Mouse (Mus musculus) cerebellum, adult 11-12 months (tissue): ENCODE data around the gene Rhoh.

Experiments
- DNase-seq: peaks from one replicate; pipeline ENCODE4 v3.0.0; 2022

The Rhoh gene

DNA sequence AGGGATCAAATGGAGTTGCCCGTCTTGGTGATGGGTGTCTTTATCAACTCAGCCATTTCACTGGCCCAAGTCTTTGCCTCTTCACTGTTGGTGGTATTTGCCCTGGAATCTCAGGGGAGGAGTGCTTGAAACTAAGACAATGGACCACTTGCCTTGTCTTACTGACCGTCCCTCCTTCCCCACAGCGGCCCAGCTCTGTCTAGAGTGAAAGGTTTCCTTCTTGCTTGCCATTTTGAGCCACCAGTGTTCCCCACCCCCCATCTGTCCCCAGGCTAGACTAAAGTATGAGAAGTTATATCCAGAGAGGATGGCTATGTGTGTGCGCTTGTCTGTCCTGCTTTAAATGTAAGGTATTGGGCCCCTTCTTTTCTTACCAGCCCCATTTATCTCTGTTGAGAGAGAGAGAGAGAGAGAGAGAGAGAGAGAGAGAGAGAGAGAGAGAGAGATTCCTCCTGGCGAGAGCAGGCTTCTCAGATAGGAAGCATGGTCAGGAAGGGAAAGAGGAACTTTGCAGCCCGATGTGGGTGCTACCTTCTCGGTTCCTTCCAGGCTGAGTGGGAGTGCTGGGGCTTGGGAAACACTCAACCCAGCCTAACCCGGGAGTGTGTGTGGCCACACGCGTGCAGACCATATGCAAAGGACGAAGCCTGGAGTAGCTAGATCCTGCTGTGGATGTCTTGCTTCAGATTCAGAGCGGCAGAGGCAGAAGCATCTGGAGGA lies 572 bp upstream of the Rhoh start:
- DNase-seq = no peak

DNA sequence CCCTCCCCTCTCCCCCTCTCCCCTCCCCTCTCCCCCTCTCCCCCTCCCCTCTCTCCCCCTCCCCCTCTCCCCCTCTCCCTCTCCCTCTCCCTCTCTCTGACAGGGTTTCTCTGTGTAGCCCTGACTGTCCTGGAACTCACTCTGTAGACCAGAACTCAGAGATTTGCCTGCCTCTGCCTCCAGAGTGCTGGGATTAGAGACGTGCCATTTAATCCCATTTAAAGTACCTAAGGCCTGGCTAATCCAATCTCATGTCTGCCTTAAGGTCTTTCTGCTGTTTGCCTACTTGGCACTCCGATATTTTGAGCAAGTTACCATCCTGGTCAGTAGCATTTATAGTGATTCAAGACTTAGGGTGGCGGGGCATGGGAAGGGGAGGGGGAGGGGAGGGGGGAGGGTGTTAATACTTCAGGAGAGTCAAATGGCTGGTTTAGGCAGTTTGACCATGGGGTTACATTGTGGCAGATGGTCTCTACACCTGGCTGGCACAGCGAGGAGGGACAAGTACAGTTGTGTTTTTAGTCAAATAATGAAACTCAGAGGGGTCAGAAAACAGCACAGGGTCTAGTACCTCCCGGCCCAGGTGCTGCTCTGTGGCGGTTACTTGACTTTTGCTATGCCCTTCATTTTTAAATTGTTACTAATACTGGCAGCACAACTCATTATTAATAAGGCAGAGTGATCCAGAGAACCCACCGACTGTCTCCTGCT lies 1.4 kb downstream of the Rhoh start:
- no peak for DNase-seq

DNA sequence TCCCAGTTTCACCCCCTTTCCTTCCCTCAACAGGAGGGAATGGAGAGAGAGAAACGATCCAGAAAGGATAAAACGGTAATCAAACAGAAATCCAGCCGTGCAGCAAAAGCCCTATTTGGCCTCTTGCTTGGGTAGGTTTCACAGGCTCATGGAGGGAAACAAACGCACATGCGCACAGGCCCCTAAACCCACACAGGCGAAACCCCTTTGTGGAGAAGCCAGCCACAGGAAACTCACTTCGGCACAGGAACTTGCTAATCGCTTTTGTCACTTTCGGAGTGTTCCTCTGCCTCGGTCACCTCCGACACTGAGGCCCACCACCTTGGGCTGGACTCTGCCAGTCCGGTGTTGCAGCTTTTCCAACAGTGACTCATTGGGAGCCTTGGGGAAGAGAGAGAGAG lies 2.3 kb downstream of the Rhoh start:
- DNase-seq = no peak

DNA sequence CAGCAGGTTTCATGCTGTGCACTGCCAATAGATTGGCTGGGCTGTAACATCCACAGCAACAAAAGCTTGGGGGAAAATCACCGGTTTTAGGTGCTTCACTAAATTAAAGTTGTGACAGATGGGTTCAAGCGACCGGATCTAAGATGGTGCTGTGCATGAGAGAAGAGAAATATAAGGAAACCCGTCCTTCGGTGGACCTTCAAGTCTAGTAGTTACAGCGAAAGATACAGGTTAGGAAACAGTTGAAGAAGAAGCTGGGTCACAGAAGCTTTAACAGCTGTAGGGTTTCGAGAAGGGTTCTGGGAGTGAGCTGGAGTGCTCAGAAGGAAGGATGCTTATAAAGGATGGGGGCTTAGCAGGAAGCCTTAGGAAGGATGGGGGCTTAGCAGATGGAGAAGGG lies 3.5 kb downstream of the Rhoh start:
- no peak for DNase-seq

DNA sequence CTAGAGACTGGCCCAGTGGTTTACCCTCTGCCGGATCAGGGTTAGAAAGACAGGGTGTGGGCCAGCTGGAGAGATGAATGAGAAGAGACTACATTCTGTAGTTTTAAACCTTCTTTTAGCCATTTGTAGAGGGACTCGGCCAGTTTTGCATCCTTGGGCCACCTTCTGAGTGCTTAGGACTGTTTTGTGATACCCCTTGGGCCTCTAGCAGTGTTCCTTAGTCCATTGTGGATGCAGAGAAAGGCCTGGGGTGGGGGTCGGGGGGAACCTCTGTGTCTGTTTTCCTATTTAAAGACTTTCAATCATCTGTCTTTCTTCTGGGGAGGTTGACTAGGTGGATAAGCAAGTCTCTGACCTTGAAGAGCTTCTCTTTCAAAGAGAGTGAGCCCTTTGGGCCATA lies 3.9 kb downstream of the Rhoh start:
- DNase-seq = no peak

DNA sequence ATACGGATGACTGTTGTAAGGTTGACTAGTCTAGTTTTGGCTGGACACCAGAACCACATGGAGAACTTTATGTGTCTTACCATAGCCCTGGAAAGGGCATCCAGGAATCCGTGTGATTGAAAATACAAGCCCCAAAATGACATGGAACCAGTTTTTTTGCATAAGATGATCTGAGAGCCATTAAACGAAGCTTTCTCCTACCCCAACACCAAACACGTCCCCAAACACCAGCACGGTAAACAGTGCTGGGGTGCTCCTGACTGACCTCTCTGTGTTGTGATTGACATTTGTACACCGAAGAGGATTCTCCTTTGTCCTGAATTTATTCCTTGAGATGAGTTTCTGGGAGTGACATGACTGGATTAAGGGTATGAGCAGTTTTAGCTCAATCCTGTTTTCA lies 5.6 kb downstream of the Rhoh start:
- no peak for DNase-seq

DNA sequence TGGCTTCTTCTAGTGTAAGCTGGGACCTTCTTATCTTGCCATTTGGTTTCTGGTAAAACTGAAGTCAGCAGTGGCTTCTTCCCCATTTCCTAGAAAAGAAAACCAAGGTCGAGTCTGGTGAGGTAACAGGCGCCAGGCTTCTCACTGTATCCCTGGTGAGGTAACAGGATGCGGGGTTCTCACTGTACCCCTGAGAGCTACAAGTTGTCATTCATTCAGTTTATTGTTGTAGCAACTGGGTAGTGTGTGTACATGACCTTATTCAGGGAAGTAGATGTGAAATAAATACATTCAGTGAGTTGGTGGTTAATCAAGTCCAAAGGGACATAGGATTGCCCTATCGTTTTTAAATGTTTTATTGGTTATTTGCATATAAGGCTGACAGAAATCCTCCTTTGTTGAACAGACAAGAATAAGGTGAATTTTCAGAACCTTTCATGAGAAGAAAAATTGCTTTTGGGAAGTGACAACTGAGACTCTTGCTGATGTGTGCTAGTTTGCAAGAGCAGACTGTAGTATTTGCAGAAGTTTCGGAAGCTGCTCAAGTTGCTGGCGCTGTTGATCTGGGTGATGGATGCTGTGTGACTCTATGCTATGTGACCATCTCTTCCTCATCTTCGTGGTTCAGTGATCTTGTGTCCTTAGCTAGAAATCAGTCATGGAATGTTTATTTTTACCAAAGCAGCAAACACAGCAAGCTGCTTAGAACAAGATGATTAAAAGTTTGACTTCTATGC lies 6.5 kb downstream of the Rhoh start:
- DNase-seq = no peak

DNA sequence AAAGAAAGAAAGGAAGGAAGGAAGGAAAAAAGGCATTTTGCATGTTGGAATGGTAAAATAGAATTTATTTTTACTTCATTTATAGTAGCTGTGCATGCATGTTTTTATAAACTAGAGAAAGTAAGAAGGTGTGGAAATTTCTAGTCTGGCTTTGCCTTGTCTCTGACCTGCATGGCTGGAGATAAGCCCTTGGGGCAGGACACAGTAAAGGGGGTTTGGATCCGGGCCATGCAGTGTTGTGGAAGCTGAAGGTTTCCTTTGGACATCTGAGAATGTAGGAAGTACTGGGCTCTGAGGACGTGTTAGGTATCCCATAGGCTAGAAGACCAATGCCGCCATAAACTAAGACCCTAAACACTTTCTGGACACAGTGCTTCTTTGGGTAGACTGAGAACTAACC lies 7.4 kb downstream of the Rhoh start:
- DNase-seq = no peak

DNA sequence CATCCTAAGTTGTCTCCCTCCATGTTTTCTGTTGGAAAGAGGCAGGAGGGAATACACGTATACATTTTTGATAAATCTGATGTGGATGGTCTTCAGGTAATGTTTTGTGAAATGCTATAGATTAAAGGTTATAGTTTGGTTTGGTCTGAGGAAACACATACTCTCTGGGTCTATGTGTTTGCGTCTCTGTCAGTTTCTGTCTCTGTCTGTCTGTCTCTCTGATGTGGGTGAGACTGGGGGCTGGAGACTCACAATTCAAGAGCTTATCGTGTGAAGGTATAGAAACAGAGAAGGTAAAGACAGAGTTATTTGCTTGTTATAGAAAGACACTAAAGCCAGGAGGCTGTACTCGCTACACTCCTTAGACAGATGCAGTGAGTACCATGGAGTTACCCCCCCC lies 8.6 kb downstream of the Rhoh start:
- no peak for DNase-seq

DNA sequence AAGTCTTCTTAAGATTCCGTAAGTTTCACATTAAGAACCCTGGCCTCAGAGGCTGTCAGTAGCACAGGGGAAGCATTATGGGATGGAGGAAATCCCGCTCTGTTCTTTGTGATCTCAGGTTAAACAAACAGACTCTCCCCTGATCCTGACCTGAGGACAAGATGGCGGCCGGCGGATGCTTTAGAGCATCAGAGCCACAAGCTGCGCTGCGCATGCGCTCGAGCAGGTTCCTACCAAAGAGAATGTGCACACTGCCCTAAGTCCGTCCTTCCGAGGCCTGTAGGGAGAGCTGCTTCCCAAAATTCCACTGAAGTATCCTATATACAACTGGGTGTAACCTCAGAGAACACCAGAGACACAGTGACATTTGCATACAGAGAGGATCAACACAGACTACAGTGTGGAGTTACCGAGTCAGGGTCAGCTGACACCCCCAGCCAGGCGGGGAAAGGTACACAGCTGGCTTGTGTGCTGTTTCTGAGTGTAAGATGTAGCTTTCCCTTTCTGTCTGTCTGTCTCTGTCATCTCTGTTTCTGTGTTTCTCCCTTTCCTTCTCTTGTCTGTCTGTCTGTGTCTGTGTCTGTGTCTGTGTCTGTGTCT lies 10.4 kb downstream of the Rhoh start:
- no peak for DNase-seq

DNA sequence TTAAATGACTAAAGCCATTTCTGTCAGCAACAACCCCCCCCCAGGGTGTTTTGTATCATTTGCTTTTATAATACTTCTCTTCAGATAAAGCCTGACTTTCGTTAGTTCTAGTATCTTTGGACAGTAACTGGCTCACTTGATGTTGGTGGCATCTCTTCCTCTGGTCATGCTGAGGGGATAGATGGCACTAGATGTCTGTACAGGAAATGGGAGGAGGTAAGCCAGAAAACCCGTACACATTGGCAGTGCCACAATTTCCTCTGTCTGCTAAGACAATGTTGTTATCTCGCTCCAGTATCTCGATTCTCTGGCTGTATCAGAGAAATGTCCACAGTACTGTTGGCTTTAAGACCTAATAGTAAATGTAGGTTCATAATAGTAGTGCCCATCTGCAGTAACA lies 12.2 kb downstream of the Rhoh start:
- no peak for DNase-seq

DNA sequence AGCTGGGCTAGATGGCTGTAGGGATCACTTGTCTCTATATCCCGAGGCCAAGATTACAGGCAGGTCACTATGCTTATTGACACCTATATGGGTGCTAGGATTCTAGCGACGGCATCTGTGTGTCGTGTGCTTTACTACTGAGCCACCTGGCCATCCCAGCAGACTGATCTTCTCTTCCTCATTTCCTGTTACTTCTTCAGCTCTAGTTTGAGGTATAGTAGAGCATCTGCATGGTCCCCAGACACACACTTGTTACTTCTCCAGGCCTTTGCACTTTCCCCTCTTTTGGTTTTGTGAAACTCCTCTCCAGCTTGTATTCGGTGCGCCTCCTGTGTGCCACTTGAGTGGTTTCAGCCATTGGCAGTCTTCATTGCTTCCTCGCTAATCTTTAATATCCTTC lies 14.3 kb downstream of the Rhoh start:
- no peak for DNase-seq

DNA sequence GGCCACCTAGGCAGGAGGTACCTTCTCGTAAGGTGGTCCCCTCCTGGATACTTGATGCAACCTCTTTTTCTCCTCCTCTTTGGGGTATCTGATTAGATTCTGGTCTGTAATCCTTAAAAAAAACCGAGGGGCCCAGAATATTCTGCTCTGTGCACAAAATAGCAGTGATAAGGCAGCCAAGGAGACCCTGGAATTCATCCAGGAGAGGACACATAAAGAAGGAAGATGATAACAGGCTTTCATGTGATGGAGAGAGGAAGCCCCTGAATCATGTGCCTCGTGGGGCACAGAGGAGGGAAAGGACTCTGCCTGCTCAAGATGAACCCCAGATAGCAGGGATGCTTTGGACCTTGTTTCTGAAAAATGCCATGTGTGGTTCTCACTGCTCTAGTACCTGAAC lies 17.4 kb downstream of the Rhoh start:
- no peak for DNase-seq

DNA sequence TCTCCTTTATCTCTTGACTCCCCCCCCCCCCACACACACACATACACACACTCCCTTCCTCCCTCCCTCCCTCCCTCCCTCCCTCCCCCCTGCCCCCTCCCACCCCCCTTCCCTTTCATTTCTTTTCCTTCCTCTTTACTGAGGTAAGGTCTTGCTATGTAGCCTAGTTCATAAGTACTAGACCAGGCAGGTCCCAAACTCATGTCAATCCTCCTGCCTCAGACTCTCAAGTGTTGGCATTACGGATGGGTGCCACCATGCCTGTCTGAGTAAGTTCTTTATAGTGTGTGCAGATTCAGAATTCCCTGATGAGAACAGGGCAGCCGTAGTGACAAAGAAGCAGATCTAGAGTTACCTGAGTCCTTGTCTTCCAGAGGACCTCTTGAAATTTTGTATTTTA lies 20.2 kb downstream of the Rhoh start:
- DNase-seq = no peak

DNA sequence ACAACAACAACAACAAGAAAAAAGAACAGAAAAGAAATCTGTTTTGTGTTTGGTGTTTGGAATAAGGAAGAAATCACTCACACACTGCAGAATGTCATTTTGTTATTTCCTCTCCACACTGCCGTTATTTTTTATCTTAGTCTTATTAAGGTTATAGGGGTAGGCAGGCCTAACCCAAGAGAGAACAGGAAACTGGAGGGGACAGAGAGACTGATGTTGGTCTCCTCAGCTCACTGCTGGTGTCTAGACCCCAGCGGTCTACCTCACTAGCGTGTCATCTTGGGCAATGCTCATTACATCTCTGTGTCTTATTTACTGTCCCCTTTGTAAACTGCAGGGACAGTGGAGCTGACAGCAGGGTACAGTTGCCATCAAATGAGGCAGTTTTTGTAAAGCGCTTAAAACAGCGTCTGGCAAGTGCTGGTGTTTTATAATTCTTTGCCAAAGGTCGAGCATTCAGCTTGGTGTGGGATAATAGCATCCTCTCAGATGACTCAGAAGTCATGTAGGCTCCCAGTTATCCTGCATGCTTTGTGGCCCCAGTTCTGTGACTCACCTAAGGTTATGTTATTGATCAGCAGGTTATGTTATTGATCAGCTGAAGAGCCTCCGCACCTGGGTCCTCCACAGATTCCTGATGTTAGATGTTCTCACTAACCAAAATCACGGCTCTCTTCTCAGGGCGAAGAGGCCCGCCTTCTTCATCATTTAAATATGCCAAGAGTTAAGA lies 21.6 kb downstream of the Rhoh start:
- DNase-seq = no peak

DNA sequence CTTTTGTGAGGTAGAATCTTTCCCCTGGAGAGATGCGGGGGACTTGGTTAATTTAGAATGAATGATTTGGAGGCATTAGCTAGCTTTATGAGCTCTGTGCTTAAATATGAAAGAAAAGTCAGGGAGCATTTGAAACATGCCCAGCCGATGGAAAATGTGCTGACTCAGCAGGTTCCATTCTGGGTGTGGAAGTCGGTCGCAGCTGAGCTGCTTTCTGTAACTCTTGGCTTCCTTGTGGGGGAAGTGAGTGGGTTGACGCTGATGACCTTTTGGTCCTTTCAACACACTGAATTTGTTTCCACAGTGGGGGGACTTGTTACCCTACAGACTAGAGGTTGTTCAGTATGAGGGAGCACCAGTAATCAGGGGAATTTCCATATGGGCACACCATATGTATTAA lies 22.3 kb downstream of the Rhoh start:
- no peak for DNase-seq

DNA sequence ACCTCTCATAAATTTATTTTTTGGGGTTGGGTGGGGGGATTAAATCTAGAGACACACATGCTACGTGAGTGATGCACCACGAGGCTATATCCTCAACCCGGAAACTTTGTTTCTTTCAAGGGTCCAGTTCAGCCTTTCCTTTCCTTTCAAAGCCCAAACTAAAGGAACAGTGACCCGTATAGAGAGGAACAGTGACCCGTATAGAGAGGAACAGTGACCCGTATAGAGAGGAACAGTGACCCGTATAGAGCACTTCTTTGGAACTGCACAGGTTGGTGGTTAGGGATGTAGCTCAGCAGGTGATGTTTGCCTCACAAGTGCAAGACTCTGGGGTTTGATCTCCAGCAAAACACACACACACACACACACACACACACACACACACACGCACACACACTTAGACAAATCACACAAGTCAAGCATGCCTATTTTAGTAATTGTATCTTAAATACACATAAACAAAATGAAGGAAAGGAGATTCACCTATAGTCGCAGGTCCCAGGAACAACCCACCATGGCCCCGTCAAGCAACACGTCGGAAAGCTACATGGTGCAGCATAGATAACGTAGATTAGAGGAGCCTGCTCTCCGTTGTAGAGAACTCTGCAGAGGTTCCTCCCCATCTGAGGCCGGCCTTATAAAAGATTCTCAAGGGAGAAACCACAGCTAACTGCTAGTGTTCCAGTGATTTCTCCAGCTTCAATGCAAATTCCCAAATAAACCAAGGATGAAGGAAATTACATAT lies 24.9 kb downstream of the Rhoh start:
- no peak for DNase-seq

DNA sequence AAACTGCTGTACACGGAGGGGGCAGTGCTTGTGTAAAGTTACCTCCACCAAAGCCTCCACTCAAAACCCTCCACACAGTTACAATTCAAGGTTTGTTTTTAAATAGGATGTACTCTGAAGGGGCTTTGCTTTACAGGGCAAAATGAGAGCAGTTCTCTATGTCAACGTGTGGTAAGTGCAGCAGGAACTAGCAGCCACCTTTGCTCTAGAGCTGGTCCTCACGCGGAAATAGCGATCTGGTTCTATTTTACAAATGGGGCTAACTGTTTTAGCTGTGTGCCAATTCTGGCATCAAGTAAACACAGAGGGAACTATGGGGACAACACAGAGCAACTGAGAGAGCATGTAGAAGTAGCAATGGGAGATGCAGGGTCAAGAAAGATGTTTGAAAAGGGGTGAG lies 27.1 kb downstream of the Rhoh start:
- no peak for DNase-seq

DNA sequence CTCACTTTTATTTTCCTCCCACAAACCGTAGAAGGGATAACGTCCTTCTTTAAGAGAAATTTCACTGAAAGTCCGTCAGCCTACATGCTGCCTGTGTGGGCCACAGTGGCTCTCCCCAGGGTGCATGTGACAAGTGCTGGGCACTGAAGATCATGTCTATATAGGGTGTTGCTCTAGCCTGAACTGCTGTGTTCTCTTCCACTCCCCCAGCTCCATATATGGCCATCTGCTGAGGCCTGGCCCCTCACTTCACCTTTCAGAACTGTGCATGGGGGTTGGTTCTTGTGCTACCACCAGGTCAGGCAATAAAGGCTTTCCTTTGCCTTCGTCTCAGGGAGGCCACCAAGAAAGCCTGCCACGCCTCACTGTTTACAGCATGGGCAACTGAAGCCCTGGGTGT lies 28.0 kb downstream of the Rhoh start:
- no peak for DNase-seq

DNA sequence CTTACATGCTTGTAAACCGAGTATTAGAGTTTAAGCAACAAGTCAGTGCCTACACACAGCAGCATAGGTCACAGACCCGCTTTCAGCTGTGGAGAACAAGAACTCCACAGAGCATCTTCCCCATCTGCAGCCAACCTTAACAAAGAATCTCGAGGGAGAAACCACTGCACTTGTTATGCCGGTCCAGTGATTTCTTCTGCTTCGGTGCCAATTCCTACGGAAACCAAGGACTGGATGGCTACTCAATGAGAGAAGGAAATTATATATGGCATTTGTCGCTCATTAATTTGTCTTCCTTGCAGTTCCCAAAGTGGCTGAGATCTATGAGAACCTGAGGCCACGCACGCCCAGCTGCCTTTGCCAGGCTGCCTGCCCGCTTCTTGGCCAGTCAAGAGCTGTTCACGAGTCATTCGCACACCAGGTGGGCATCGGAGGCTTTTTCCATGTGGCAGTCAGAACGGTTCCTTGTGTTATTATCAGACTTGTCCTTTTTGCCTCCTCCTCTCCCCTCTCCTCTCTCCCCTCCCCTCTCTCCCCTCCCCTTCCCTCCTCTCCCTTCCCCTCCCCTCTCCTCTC lies 30.3 kb downstream of the Rhoh start:
- DNase-seq = no peak

DNA sequence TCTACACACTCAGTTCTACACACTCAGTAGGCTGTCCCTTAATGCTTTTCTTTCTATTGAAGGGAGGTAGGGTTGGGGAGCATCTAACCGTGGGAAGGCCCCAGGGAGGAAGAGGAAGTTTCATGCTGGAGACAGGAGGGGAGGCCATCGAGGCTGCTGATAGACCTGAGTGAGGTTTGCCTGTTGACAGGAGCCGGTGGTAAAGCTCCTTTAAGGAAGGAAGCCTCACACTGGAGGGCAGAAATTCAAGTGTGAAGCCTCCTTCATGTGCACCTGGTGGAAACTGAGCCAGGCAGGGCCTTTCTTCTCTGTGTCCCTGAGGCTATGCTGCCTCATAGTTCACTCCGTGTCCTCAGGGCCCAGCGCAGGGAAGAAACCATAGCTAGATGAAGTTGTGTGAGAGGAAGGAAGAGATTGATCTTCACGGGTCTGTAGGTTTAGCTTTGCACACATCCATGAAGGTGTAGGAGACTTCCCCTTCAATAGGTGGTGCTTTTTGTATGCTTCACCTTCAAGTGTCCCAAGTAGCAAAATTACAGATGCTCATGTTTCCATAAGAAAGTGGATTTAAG lies 34.2 kb downstream of the Rhoh start:
- DNase-seq = no peak

DNA sequence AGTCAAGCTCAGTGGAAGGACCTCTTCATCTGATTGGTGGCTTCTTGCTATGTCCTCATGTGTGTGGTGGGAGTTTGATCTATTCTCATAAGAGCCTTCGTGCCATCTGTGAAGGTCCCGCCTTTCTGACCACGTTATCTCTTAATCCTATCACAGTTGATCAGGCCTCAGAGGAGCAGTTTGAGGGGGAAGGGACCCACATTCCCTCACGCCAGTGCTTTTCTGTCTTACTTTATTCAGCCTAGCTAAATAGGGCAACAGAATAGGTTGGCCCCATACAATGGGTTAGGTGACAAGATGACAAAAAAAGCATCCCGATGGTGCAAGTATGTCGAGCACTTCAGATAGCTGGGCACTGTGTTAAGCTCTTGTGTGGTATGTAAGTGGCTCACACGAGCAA lies 34.8 kb downstream of the Rhoh start:
- no peak for DNase-seq
